Mouse (Mus musculus) cerebellum, adult 2 months (tissue): ENCODE measurements at regions not wholly inside any gene's neighbourhood (a gene's known extent, or its start where the extent isn't known, plus 50 kb on each side); places are given as distances from the start of the nearest gene placed in this dataset.

Experiments
- DNase-seq, 2 experiments: peaks; one replicate each; pipeline ENCODE4 v3.0.0; 2021
- H3K27ac ChIP-seq: fragments of 200-500 bp; 2 replicates; pipeline ENCODE4 v1.5.1; 2012; ENCODE audit warnings: low read length, control low read depth, inconsistent platforms; ENCODE audit not compliant: insufficient read depth
- H3K27me3 ChIP-seq: fragments of 200-500 bp; 2 replicates; pipeline ENCODE4 v1.6.1; 2012; ENCODE audit warnings: inconsistent platforms, mild to moderate bottlenecking, low read length, moderate library complexity; ENCODE audit not compliant: control insufficient read depth, insufficient read depth
- H3K4me1 ChIP-seq: fragments of 200-500 bp; 2 replicates; pipeline ENCODE4 v1.6.1; 2011; ENCODE audit warnings: low read length; ENCODE audit not compliant: control insufficient read depth, insufficient read depth
- H3K4me3 ChIP-seq: fragments of 200-500 bp; replicated peaks from 2 replicates; pipeline ENCODE3; 2011; ENCODE audit warnings: mild to moderate bottlenecking, low read depth, low read length, control low read depth; ENCODE audit not compliant: insufficient read depth
- CTCF ChIP-seq: fragments of 200-500 bp; IDR thresholded peaks from 2 replicates; pipeline ENCODE4 v1.5.1; 2011; ENCODE audit warnings: low read depth, mild to moderate bottlenecking, control low read depth, low read length, moderate library complexity, borderline replicate concordance; ENCODE audit not compliant: insufficient read depth
- WGBS: fragments of 180-500 bp; shearing (Covaris S2); methylation state at CpG from one replicate; pipeline ENCODE4 v1.1.7; 2018; 5-methylcytosine and 5-hydroxymethylcytosine counted together

DNA sequence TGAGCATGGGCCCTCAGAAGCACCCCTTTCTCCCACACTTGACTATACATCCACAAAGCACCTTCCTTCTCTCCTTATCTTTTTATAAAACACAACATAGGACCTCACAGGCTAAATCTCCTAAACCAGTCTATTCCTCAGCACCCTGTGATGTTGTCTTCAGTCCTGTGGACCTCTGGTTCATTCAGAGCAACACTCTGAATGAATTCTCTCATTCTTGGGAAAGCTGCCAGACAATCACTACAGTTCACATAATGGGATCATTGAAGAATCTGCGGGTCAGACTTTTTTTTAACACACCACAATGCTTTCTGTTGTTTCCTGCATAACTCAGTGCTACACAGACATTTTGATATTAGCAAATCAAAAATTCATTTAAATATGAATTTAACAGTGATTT lies 115.9 kb upstream of the Cdh20 start:
- H3K27ac ChIP-seq, result no peak overlapping the region
- 11% methylated on average over 1 of the region's 1 CpGs for WGBS
- H3K4me3 ChIP-seq, result no peak overlapping the region
- no peaks in the 10 kb centered on the region for H3K27me3 ChIP-seq
- peak in 1 of 2 experiments; percentile 13 for DNase-seq
- H3K4me1 ChIP-seq, result no peaks in the 10 kb centered on the region
- TF ChIP-seq CTCF, result no peak
